Mouse (Mus musculus) stomach, postnatal 0 days (tissue): ENCODE data around the gene Lrrc36. TPM values are rescaled to one million over a fixed set of nuclear protein-coding genes. Genes with fewer than 3 reads are reported as not detected.

Source experiments
- ATAC-seq: fragments of 200-750 bp; cut with Nextera tagmentation; 2 replicates; pipeline ENCODE4 v1.8.0; 2017; ENCODE audit not compliant: low FRiP score, low TSS enrichment
- DNase-seq: peaks from one replicate; pipeline ENCODE4 v3.0.0-alpha.2; 2016; ENCODE audit warnings: low spot score
- H3K27ac ChIP-seq: fragments of 300-500 bp; sonication (generic); replicated peaks from 2 replicates; pipeline ENCODE4 v1.5.1; 2014; ENCODE audit warnings: mild to moderate bottlenecking, control low read depth
- H3K27me3 ChIP-seq: fragments of 300-500 bp; sonication (generic); 2 replicates; pipeline ENCODE4 v1.6.1; 2014; ENCODE audit warnings: low read length; ENCODE audit not compliant: control insufficient read depth, insufficient read depth
- H3K36me3 ChIP-seq: fragments of 300-500 bp; sonication (generic); 2 replicates; pipeline ENCODE4 v1.6.1; 2014; ENCODE audit warnings: low read length, mixed read lengths; ENCODE audit not compliant: control insufficient read depth, insufficient read depth
- H3K4me1 ChIP-seq: fragments of 300-500 bp; sonication (generic); replicated peaks from 2 replicates; pipeline ENCODE4 v1.6.1; 2014; ENCODE audit warnings: antibody characterized with exemption; ENCODE audit not compliant: control insufficient read depth, insufficient read depth
- H3K4me2 ChIP-seq: fragments of 300-500 bp; sonication (generic); replicated peaks from 2 replicates; pipeline ENCODE4 v1.6.1; 2014; ENCODE audit warnings: low read depth, mild to moderate bottlenecking, control low read depth, moderate library complexity
- H3K4me3 ChIP-seq: fragments of 300-500 bp; sonication (generic); 2 replicates; pipeline ENCODE4 v1.5.1; 2014; ENCODE audit warnings: low read depth, low read length, control low read depth
- H3K9ac ChIP-seq: fragments of 300-500 bp; sonication (generic); 2 replicates; pipeline ENCODE4 v1.6.1; 2014; ENCODE audit warnings: mild to moderate bottlenecking, low read length, control low read depth, mixed read lengths
- H3K9me3 ChIP-seq: fragments of 300-500 bp; sonication (generic); 2 replicates; pipeline ENCODE4 v1.6.1; 2016; ENCODE audit warnings: low read length; ENCODE audit not compliant: control insufficient read depth
- CTCF ChIP-seq: IDR thresholded peaks from 2 replicates; pipeline ENCODE4 v1.5.1; 2016; ENCODE audit warnings: antibody characterized with exemption, low read depth, mild to moderate bottlenecking, moderate library complexity
- EP300 ChIP-seq: optimal IDR thresholded peaks from 2 replicates; pipeline ENCODE3; 2016; ENCODE audit warnings: antibody characterized with exemption
- WGBS: fragments of 180-500 bp; shearing (Covaris S2); extraction: QIAGEN DNeasy Blood & Tissue Kit; methylation state at CpG from one replicate; pipeline ENCODE4 v1.1.7; 2014; 5-methylcytosine and 5-hydroxymethylcytosine counted together
- polyA plus RNA-seq: library from polyadenylated mRNA; unstranded; fragments of >200 nt; fragmentation: Nextera tagmentation; extraction: Ambion mirVana; gene quantifications from 2 replicates; pipeline ENCODE4 v1.2.1, GENCODE M21; 2015

The Lrrc36 gene
- polyA plus RNA-seq, 1 experiment from 2014 or later, result 0.08 TPM

GRCm38 (mm10) chr8:105476161-105476560, 62.8 kb downstream of the Lrrc36 start:
- Histone ChIP-seq H3K27me3 (no peaks in the 10 kb centered on the region), H3K4me2 (no peak overlapping the region), H3K9me3 (no peaks in the 10 kb centered on the region), H3K27ac (no peak overlapping the region), H3K9ac (no peak overlapping the region), H3K4me3 (no peak overlapping the region), H3K36me3 (peaks cover 12% of the 10 kb centered on the region), H3K4me1 (no peaks in the 10 kb centered on the region; the same call in 1 of the 2 replicates)
- 96% methylated on average over 7 of the region's 7 CpGs for WGBS
- TF ChIP-seq CTCF (no peak), EP300 (no peak)
- ATAC-seq (no peak), DNase-seq (no peak)

- no peaks in the 10 kb centered on the region; the same call in 1 of the 2 replicates for H3K4me1 ChIP-seq
- H3K36me3 ChIP-seq, result peaks cover 14% of the 10 kb centered on the region
- no peaks in the 10 kb centered on the region for H3K27me3 ChIP-seq
- TF ChIP-seq EP300 (no peak), CTCF (peak; percentile 94)
- no peak overlapping the region for H3K27ac ChIP-seq
- ATAC-seq (no peak), DNase-seq (peak; percentile 69)
- H3K9me3 ChIP-seq, result no peaks in the 10 kb centered on the region
- no peak overlapping the region for H3K4me3 ChIP-seq
- no peak overlapping the region for H3K4me2 ChIP-seq
- WGBS, result 50% methylated on average over 25 of the region's 25 CpGs
- H3K9ac ChIP-seq, result no peak overlapping the region
These were observed 63.5 kb downstream of the Lrrc36 start for GRCm38 (mm10) chr8:105476628-105477413.

GRCm38 (mm10) chr8:105477792-105478191, 64.4 kb downstream of the Lrrc36 start:
- no peak for TF ChIP-seq CTCF
- Histone ChIP-seq H3K9ac (no peak overlapping the region), H3K4me3 (no peak overlapping the region), H3K4me2 (no peak overlapping the region), H3K27ac (no peak overlapping the region), H3K27me3 (no peaks in the 10 kb centered on the region), H3K36me3 (peaks cover 14% of the 10 kb centered on the region), H3K4me1 (no peaks in the 10 kb centered on the region; the same call in 1 of the 2 replicates), H3K9me3 (no peaks in the 10 kb centered on the region)
- DNase-seq, result no peak
- WGBS, result 68% methylated on average over 3 of the region's 3 CpGs
- ATAC-seq, result no peak

GRCm38 (mm10) chr8:105481013-105481412, 67.6 kb downstream of the Lrrc36 start:
- no peak for ATAC-seq
- Histone ChIP-seq H3K9me3 (no peaks in the 10 kb centered on the region), H3K4me3 (no peak overlapping the region), H3K36me3 (peaks cover 14% of the 10 kb centered on the region), H3K4me1 (no peaks in the 10 kb centered on the region), H3K4me2 (no peak overlapping the region), H3K27me3 (no peaks in the 10 kb centered on the region), H3K9ac (no peak overlapping the region), H3K27ac (no peak overlapping the region)
- no peak for DNase-seq
- WGBS, result 44% methylated on average over 2 of the region's 2 CpGs
- no peak for TF ChIP-seq EP300
- TF ChIP-seq CTCF, result no peak

- TF ChIP-seq EP300, result no peak
- TF ChIP-seq CTCF, result peak; percentile 80
- peaks cover 11% of the 10 kb centered on the region for H3K36me3 ChIP-seq
- H3K27ac ChIP-seq, result no peak overlapping the region
- no peak for ATAC-seq
- no peak overlapping the region for H3K4me3 ChIP-seq
- 76% methylated on average over 6 of the region's 6 CpGs for WGBS
- H3K27me3 ChIP-seq, result no peaks in the 10 kb centered on the region
- H3K4me1 ChIP-seq, result no peaks in the 10 kb centered on the region
- H3K4me2 ChIP-seq, result no peak overlapping the region
- DNase-seq, result peak; percentile 63
- H3K9ac ChIP-seq, result no peak overlapping the region
- no peaks in the 10 kb centered on the region for H3K9me3 ChIP-seq
These were observed 68.1 kb downstream of the Lrrc36 start for GRCm38 (mm10) chr8:105481453-105481852.

GRCm38 (mm10) chr8:105482123-105482522, 68.8 kb downstream of the Lrrc36 start:
- Histone ChIP-seq H3K4me1 (no peaks in the 10 kb centered on the region), H3K9me3 (no peaks in the 10 kb centered on the region), H3K4me2 (no peak overlapping the region), H3K9ac (no peak overlapping the region), H3K27ac (no peak overlapping the region), H3K4me3 (no peak overlapping the region), H3K27me3 (no peaks in the 10 kb centered on the region), H3K36me3 (peaks cover 11% of the 10 kb centered on the region)
- TF ChIP-seq CTCF, result no peak
- DNase-seq (no peak), ATAC-seq (no peak)
- WGBS, result 78% methylated on average over 8 of the region's 8 CpGs
